Mouse (Mus musculus): ENCODE data around the gene Jade2. TPM values are rescaled to one million over a fixed set of nuclear protein-coding genes. Genes with fewer than 3 reads are reported as not detected.

The Jade2 gene
- polyA plus RNA-seq, 1 experiment, result 7.5 TPM

- under 1% methylated on average over 28 of the region's 28 CpGs for WGBS
- DNase-seq (ENCODE audit: low read depth, low spot score), result no peak
These were observed 1.1 kb upstream of the Jade2 start for GRCm38 (mm10) chr11:51858528-51859051.

DNA sequence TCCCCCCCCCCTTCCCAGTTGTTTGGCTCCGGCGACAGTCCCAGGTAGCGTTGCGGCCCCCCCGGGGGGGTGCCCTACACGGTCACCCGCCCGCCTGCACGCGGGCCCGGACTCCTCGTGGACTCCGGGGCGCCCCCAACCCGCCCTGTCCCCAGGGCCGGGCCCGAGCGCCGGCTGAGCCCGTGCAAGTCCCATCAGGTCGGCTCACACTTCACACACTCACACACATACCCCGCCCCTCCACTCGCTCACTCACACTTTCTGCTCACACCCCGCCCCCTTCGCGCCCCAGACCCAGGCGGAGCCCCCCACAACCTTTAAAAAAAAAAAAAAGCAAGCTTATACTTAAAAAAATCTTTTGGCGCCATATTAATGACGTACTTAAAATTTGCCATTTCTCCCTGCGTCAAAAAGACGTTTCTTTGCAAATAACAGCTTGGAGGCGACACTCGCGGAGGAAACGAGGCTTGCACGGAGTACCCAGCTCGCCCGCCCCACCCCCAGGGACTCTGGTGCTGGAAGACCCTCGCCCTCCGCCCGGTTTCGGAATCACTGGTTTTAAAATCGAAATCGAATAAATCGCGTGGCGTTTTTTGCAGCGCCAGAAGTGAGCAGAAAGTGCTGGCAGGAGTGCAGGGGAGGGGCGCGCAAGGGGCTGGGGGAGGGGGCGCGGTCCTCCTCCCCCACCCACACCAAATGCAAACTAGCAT is 520 bp upstream of the Jade2 start:
- WGBS, result 1% methylated on average over 50 of the region's 52 CpGs
- no peak for DNase-seq (ENCODE audit: low read depth, low spot score)

DNA sequence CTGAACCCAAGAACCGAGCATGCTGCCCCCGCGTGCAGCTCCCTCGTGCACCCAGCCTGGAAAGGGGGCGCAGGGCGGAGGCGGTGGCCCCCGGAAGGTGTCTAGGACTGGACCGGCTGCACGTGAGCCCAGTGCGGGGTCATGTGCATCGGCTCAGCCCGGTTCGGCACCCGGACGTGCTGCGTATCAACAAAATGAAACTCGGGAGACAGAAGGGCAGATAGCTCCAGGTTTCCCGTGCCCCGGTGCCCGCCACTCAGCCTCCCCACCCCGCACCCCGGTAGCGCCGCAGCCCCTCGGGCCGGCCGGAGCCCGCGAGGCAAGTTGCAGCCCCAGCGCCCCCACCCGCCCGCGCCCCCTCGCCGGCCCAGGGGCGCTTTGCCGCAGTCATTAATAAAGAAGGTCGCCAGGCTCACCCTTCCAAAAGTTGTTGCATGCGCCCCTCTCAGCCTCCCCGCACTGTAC is 805 bp downstream of the Jade2 start:
- no peak for DNase-seq (ENCODE audit: low read depth, low spot score)
- WGBS, result under 1% methylated on average over 41 of the region's 41 CpGs

DNA sequence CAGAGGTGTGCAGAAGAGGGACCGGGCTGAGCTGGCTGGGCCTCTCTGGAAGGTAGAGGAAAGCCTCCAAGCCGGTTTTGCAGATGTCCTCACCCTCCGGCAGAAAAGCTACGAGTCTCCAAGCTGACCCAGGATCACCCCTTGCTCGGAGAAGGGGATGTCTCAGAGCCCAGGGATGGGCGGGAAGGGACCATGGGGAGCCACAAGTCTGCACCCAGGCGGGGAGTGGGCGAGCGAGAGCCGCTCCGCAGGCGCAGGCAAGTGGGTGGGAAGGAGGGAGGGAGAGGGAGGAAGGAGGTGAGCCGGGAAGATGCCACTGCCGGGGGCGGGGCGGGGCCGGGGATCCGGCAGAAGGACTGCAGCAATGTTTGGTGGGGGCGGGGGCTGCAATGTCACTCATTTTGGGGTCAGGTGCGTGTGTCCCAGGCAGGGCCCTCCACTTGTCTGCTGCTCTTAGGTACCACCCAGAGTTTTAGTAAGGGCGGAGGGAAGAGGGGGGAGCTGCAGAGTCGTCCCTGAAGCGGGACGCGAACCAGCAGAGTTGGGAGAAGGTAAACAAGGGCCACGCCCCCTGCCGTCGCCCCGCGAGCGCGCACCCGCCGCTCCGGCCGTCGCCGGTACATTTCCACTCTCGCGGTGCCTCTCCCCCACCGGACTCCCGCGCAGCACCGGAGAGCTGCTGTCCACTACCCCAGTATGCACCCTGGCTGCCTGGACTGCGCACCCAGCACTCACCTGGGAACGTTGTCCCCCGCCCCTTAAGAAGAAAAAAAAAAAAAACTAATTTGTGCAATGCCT is 1.4 kb downstream of the Jade2 start:
- no peak for DNase-seq (ENCODE audit: low read depth, low spot score)
- 1% methylated on average over 46 of the region's 47 CpGs for WGBS

- 6% methylated on average over 40 of the region's 42 CpGs for WGBS
These were observed 2.3 kb downstream of the Jade2 start for GRCm38 (mm10) chr11:51854981-51855817.

GRCm38 (mm10) chr11:51852595-51852994 is 4.9 kb downstream of the Jade2 start:
- DNase-seq (ENCODE audit: low read depth, low spot score), result no peak
- WGBS, result 79% methylated on average over 5 of the region's 5 CpGs

More at GRCm38 (mm10) chr11:51854981-51855817, 2.3 kb downstream of the Jade2 start:
- no peak for DNase-seq (ENCODE audit: low read depth, low spot score)

DNA sequence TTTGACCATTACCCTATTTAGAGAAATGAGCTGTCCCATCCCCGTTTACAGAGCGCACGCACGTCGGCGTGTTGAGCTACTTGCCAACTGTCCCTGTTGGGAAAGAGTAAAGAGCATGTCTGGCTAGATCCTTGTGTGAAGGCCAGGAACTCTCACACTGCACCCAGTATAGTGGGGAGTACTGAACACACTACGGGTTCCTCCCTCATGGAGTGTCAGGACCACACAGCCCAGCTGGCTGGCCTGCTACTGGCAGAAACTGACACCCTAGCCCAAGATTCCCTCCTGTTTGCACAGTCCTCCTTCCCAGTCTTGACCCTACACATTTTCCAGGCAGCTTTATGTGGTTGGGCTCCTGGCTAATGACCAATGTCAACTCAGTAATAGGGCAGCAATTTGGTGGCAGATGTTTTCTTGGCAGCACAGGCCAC is 5.3 kb downstream of the Jade2 start:
- 63% methylated on average over 7 of the region's 7 CpGs for WGBS
- DNase-seq (ENCODE audit: low read depth, low spot score), result no peak

- 88% methylated on average over 11 of the region's 11 CpGs for WGBS
- DNase-seq (ENCODE audit: low read depth, low spot score), result no peak
These were observed 6.6 kb downstream of the Jade2 start for GRCm38 (mm10) chr11:51850741-51851330.

DNA sequence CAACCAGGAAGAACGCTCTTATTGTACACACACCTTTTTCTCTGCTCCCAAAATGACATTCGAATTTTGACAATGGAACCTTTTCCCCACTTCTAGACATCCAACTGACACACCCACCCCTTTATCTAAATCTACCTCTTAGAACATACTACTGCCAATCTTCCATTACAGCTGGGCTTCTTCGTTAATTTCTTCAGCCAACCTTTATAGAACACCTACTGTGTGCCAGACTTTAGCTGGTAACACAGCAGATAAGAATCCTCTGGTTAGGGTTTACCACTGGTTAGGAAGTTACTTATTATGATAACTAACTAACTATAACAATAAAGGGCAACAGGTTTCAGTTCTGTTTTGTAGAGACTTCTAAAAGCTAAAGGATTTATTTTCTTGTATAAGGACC is 9.1 kb downstream of the Jade2 start:
- WGBS, result 82% methylated on average over 3 of the region's 3 CpGs
- DNase-seq (ENCODE audit: low read depth, low spot score), result no peak

DNA sequence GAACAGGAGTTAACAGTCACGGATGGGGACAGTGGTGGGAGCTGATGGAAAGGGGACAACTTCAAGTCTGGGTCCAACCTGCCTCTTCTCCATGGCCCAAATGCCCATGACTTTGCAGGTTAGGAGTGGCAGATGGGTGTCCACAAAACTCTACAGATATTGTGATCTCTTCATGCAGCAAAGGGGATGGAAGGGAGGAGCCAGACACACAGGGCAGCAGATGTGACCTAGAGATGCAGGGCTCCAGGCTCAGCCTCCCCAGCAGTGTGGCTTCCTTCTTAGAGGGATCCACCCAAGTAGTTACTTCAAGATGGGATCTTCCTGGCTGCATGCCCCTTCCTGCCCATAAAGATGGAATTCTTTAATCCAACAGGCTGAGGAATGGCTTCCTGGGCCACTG is 9.6 kb downstream of the Jade2 start:
- no peak for DNase-seq (ENCODE audit: low read depth, low spot score)
- 92% methylated on average over 1 of the region's 1 CpGs for WGBS

DNA sequence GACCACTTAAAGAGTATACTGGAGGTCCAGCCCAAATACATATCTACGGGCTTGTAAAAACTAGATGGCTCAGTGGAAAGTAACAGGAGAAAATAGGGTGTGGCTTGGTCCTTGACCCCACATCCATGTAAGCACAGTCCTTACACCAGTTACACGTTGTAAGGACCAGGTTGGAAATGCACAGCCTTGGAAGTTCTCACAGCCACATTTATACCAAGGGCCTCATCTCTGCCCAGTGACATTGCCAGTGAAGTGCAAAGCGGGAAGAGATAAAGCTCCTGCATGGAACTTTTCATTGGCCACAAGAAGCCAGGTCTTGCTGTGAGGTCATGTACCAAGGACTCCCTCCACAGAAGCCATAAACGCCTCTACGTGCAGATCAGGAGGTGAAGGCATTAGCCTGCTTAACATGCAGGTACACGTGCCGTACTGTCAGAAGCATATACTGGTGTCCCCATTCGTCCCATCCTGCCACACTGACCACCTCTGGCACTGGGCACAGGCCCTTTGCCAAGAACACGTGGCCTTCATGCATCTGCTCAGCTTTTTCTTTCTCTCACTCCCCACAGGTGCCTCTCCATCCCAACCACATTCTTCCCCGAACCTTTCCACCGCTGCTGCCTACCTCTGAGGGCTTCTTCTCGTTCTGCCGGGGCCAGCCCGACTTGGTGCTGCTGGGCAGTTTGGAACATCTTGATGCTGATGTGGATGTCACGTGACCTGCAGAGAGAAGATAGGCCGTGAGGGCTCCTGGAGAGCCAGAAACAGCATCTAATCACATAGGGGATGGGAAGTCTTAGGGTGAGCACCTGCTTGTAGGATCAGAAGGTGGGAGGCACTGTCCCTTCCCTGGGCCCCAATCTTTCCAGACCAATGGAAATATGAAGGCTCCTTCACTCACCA is 11.2 kb downstream of the Jade2 start:
- DNase-seq (ENCODE audit: low read depth, low spot score), result no peak
- 89% methylated on average over 16 of the region's 16 CpGs for WGBS

DNA sequence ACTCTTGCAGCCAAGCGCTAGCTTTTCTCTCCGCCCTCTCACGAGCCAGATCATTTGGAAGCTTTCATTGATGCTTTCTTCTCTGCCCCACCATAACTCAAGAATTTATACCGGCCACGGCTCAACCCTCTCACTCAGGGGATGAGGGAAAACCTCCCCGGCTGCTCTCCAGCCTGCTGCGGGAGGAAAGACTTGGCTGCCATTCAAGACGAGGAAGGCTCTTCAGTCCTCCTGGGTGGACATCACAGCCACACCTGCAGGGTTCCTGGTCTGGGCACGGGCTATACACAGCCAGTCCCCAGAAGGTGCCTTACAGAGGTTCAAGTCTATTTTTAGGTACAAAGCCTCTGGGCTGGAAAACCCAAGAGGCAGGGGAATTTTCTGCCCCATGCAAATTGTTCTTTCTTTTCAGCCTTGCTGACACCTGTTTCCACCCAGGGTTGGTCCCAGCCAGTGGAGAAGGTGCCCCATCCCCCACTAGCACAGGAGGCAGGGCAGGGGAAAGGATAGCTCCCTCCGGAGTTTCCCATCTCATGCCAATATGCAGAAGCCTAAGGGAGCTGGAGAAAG is 12.8 kb downstream of the Jade2 start:
- DNase-seq (ENCODE audit: low read depth, low spot score), result no peak
- WGBS, result 71% methylated on average over 10 of the region's 10 CpGs

DNA sequence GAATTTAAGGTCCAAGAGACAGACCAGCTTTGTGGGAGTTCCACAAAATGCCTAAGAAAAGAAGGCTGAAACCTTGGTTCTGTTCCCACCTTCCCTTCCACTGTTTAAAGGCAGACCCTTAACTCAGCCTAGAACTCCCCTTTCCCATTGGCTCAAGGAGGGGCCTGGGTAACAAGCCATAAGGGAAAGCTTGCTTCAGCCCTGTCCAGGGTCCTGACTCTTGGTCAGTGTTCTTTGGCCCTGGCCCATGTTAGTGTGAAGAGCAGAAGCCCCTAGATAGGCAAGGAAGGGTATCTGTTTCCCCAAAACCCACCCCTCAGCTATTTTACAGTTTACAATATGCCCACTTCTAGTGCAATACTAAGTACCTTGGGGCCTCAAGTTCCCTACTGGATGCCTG is 13.6 kb downstream of the Jade2 start:
- DNase-seq (ENCODE audit: low read depth, low spot score), result no peak

- 82% methylated on average over 4 of the region's 4 CpGs for WGBS
- no peak for DNase-seq (ENCODE audit: low read depth, low spot score)
These were observed 14.3 kb downstream of the Jade2 start for GRCm38 (mm10) chr11:51843168-51843567.

GRCm38 (mm10) chr11:51841149-51841548 is 16.3 kb downstream of the Jade2 start:
- DNase-seq (ENCODE audit: low read depth, low spot score), result no peak
- 50% methylated on average over 9 of the region's 9 CpGs for WGBS

DNA sequence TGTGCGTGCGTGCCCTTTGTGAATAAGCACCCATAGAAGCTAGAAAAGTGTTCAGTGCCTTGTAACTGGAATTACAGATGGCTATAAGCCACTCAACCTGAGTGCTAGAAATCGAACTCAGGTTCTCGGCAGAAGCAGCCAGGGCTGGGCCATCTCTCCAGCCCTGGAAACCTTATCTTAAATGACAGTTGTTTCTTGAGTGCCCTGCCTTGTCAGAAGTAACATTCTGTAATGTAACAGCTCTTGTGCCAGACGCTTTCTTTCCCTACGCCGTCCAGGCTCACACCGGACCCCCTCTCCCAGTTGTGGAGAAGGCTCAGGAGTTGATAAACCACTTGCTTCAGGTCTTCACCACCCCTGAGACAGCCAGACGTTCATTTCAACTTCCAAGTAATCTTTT is 16.8 kb downstream of the Jade2 start:
- 86% methylated on average over 9 of the region's 9 CpGs for WGBS
- DNase-seq (ENCODE audit: low read depth, low spot score), result no peak

DNA sequence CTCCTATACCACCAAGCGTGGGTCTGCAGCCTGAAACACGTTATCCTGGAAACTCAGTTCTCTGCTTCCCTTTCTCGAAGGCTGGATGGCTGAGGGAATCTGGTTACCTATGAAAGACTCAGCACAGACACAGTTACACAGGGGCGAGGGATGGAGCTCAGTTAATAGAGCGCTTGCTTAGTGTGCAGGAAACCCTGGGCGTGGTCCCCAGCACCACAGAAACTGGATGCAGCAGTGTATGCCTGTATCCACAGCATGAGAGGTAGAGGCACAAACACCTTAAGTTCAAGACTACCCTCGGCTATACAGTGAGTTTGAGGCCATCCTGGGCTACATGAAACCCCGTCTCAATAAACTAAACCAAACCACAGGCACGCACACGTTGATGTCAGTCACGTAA is 17.5 kb downstream of the Jade2 start:
- 89% methylated on average over 11 of the region's 11 CpGs for WGBS
- DNase-seq (ENCODE audit: low read depth, low spot score), result no peak

- WGBS, result 77% methylated on average over 2 of the region's 2 CpGs
- no peak for DNase-seq (ENCODE audit: low read depth, low spot score)
These were observed 18.3 kb downstream of the Jade2 start for GRCm38 (mm10) chr11:51839106-51839505.
